12 mouse cellular contexts compared by ENCODE assay signal in genomic region chr8:71310446-71310845, GRCm38 (mm10). TPM values are rescaled to one million over a fixed set of nuclear protein-coding genes. Genes with fewer than 3 reads are reported as not detected.
A peak's percentile ranks its signal among the peaks of the same experiment; 100 is the strongest.
DNase-seq lines count a peak whose midpoint lies in the region; ATAC-seq and TF ChIP-seq lines count a peak whose summit lies in the region.
"Had no signal": no experiment of that assay in that cellular context is flagged by ENCODE, and none has a peak within 500 bp of the region (broad histone marks: within the 10 kb centered on the region; RNA-seq: fewer than 3 reads in every experiment).

No protein-coding gene starts in this region.

- WGBS in liver, postnatal 0 days (ENCODE audit: insufficient replicate concordance) = 68% methylated on average over 6 of the region's 6 CpGs

- TF ChIP-seq EP300 in liver, postnatal 0 days (IDR thresholded peaks at IDR 0.05; ENCODE audit: low read depth) = no peak

- no peak overlapping the region for H3K4me3 ChIP-seq in liver, postnatal 0 days (ENCODE audit: low read depth, low read length)
- H3K4me3 ChIP-seq: forebrain, embryonic 12.5 days; intestine, embryonic 15.5 days had no signal

- DNase-seq in A20 (ENCODE audit: low read depth, low spot score) (peak; percentile 14), NIH3T3 (ENCODE audit: low read depth) (peak; percentile 87)
- peak; percentile 80 to 84 for DNase-seq in heart, adult 18-20 months
- DNase-seq in liver, postnatal 0 days = no peak
- no peak for DNase-seq in ovary, postnatal 10 days (ENCODE audit: low spot score)
- no peak for DNase-seq in kidney, postnatal 4 days
- DNase-seq in kidney, adult 18-20 months = no peak
- DNase-seq: cerebellum, postnatal 36 days; right cerebral cortex, postnatal 4 days; thymus, postnatal 4 days had no signal

- H3K9ac ChIP-seq in liver, postnatal 0 days (replicated peaks) = no peak overlapping the region
- H3K9ac ChIP-seq: forebrain, embryonic 12.5 days; intestine, embryonic 15.5 days had no signal

- H3K4me1 ChIP-seq in liver, postnatal 0 days (ENCODE audit: insufficient read depth) = peaks cover 29% of the 10 kb centered on the region

- peak overlapping the region; percentile 51; the same call in 1 of the 2 replicates for H3K27ac ChIP-seq in liver, postnatal 0 days (ENCODE audit: low read depth)
- H3K27ac ChIP-seq: forebrain, embryonic 12.5 days; intestine, embryonic 15.5 days had no signal

- no peak for TF ChIP-seq CTCF in liver, postnatal 0 days (IDR thresholded peaks at IDR 0.05; ENCODE audit: low read depth)

- ATAC-seq in liver, postnatal 0 days = no peak
- ATAC-seq: intestine, embryonic 15.5 days had no signal

- no peaks in the 10 kb centered on the region for H3K9me3 ChIP-seq in liver, postnatal 0 days (ENCODE audit: low read length)
- H3K9me3 ChIP-seq: forebrain, embryonic 12.5 days; intestine, embryonic 15.5 days had no signal

- no peaks in the 10 kb centered on the region for H3K27me3 ChIP-seq in liver, postnatal 0 days (ENCODE audit: insufficient read depth, low read length)
- H3K27me3 ChIP-seq: forebrain, embryonic 12.5 days; intestine, embryonic 15.5 days had no signal

- no peak overlapping the region for H3K4me2 ChIP-seq in liver, postnatal 0 days (ENCODE audit: low read depth, low read length)
- H3K4me2 ChIP-seq: forebrain, embryonic 12.5 days; intestine, embryonic 15.5 days had no signal

- H3K36me3 ChIP-seq in liver, postnatal 0 days (replicated peaks; ENCODE audit: insufficient read depth, low read length) = peaks cover 6% of the 10 kb centered on the region; the same call in 1 of the 2 replicates
- H3K36me3 ChIP-seq: intestine, embryonic 15.5 days had no signal

RNA-seq across cellular contexts. Expression of gene Haus8, which starts 37.7 kb away (rescaled TPM):
- total RNA-seq in heart, adult 18-20 months (2021) = 10 to 100 TPM; 25.5 to 29.5 TPM
- 16.5 and 18.6 TPM in 2 replicates for polyA plus RNA-seq in liver, postnatal 0 days (2015; fragmentation: Nextera tagmentation; extraction: Ambion mirVana)

RNA-seq across cellular contexts. Expression of gene Myo9b, which starts 37.9 kb away (rescaled TPM):
- 10 to 100 TPM; 20.5 to 22.3 TPM for total RNA-seq in heart, adult 18-20 months (2021)
- 3.8 and 5.1 TPM in 2 replicates for polyA plus RNA-seq in liver, postnatal 0 days (2015; fragmentation: Nextera tagmentation; extraction: Ambion mirVana)

RNA-seq across cellular contexts. Expression of gene Use1, which starts 56.2 kb away (rescaled TPM):
- total RNA-seq in heart, adult 18-20 months (2021) = 100 to 1,000 TPM; 163 to 174 TPM
- 62.8 and 64.6 TPM in 2 replicates for polyA plus RNA-seq in liver, postnatal 0 days (2015; fragmentation: Nextera tagmentation; extraction: Ambion mirVana)

Comparison
In these comparisons a context has a peak if more than half of its experiments do, and no peak if none do; other contexts are left out.
1. DNase-seq: peak in A20 (single experiment), NIH3T3 (single experiment) and heart, adult 18-20 months (2 of 2); none in liver, postnatal 0 days (single experiment), ovary, postnatal 10 days (single experiment), kidney, postnatal 4 days (0 of 2) and kidney, adult 18-20 months (single experiment).